Mouse (Mus musculus) cortical plate, adult 2 months (tissue): Measurements from ENCODE around the gene Tspan4. TPM values are rescaled to one million over a fixed set of nuclear protein-coding genes. Genes with fewer than 3 reads are reported as not detected.

ENCODE experiments used
- H3K27ac ChIP-seq: fragments of 200-500 bp; 2 replicates; pipeline ENCODE4 v1.5.1; 2012; ENCODE audit warnings: low read length, control low read depth, inconsistent platforms; ENCODE audit not compliant: insufficient read depth
- H3K4me1 ChIP-seq: fragments of 200-500 bp; 2 replicates; pipeline ENCODE4 v1.6.1; 2011; ENCODE audit warnings: low read length; ENCODE audit not compliant: control insufficient read depth, insufficient read depth
- H3K4me3 ChIP-seq: fragments of 200-500 bp; 2 replicates; pipeline ENCODE4 v1.5.1; 2011; ENCODE audit warnings: mild to moderate bottlenecking, low read length, control low read depth; ENCODE audit not compliant: insufficient read depth
- CTCF ChIP-seq: fragments of 200-500 bp; IDR thresholded peaks from 2 replicates; pipeline ENCODE4 v1.5.1; 2011; ENCODE audit warnings: mild to moderate bottlenecking, control low read depth, low read length; ENCODE audit not compliant: insufficient read depth; ENCODE audit errors: extremely low read depth
- POLR2A ChIP-seq: fragments of 200-500 bp; IDR thresholded peaks from 2 replicates; pipeline ENCODE4 v1.6.1; 2011; ENCODE audit warnings: mild to moderate bottlenecking, low read length, control low read depth; ENCODE audit not compliant: insufficient read depth; ENCODE audit errors: extremely low read depth
- polyA plus RNA-seq: library from polyadenylated mRNA; depleted of rRNA; stranded (reverse); fragments of >200 nt; gene quantifications from 2 replicates; pipeline ENCODE4 v1.2.3, GENCODE M21; 2012; rRNA removed

Tspan4 gene
- polyA plus RNA-seq, 1 experiment = 33.0 TPM

- H3K4me1 ChIP-seq = no peaks in the 10 kb centered on the region
- peak within 1 kb of the TSS; percentile 33 for H3K27ac ChIP-seq
- no peak for TF ChIP-seq CTCF
- peak; percentile 94 for TF ChIP-seq POLR2A
- peak within 1 kb of the TSS; percentile 90 for H3K4me3 ChIP-seq
These were observed 64.7 kb downstream of the Tspan4 start, which contains the start of gene Chid1 for GRCm38 (mm10) chr7:141539556-141540311. TSS of gene Chid1 (minus strand) at chr7:141539857.

- TF ChIP-seq CTCF = no peak
- 0 out of 2 replicates have a peak, but pooled peaks have one; percentile 5 for TF ChIP-seq POLR2A
- Histone ChIP-seq H3K4me3 (peak overlapping the region; percentile 90), H3K27ac (peak overlapping the region; percentile 32), H3K4me1 (no peaks in the 10 kb centered on the region)
These were observed 65.5 kb downstream of the Tspan4 start for GRCm38 (mm10) chr7:141540312-141541081.

- H3K4me1 ChIP-seq = no peaks in the 10 kb centered on the region
- H3K4me3 ChIP-seq = no peak overlapping the region
- H3K27ac ChIP-seq = no peak overlapping the region
- no peak for TF ChIP-seq CTCF
- no peak for TF ChIP-seq POLR2A
These were observed 66.6 kb downstream of the Tspan4 start for GRCm38 (mm10) chr7:141541681-141542080.

GRCm38 (mm10) chr7:141542588-141542987 lies 67.5 kb downstream of the Tspan4 start:
- TF ChIP-seq CTCF = no peak
- no peak for TF ChIP-seq POLR2A
- no peaks in the 10 kb centered on the region for H3K4me1 ChIP-seq
- H3K27ac ChIP-seq = no peak overlapping the region
- no peak overlapping the region for H3K4me3 ChIP-seq

Other genes with a start within 250 kb of the Tspan4 start
- 24.3 and 26.0 TPM in 2 replicates for gene Phrf1, start 246.5 kb upstream of the Tspan4 start, polyA plus RNA-seq
- 6.8 and 7.5 TPM in 2 replicates for gene Irf7, start 208.8 kb upstream of the Tspan4 start, polyA plus RNA-seq
- gene Cdhr5, start 198.5 kb upstream of the Tspan4 start, polyA plus RNA-seq = 0.04 TPM in 1 of 2 replicates, not detected in the other
- 0.27 and 0.38 TPM in 2 replicates for gene Sct, start 196.1 kb upstream of the Tspan4 start, polyA plus RNA-seq
- gene Drd4, start 183.2 kb upstream of the Tspan4 start, polyA plus RNA-seq = 0.42 and 0.50 TPM in 2 replicates
- gene Deaf1, start 147.6 kb upstream of the Tspan4 start, polyA plus RNA-seq = 31.8 and 35.5 TPM in 2 replicates
- gene Tmem80, start 147.5 kb upstream of the Tspan4 start, polyA plus RNA-seq = 56.7 and 59.2 TPM in 2 replicates
- gene Eps8l2, start 136.4 kb upstream of the Tspan4 start, polyA plus RNA-seq = 6.7 and 6.8 TPM in 2 replicates
- gene Taldo1, start 83.0 kb upstream of the Tspan4 start, polyA plus RNA-seq = 182 and 193 TPM in 2 replicates
- 57.0 and 58.9 TPM in 2 replicates for gene Gatd1, start 61.1 kb upstream of the Tspan4 start, polyA plus RNA-seq
- gene Cend1, start 45.7 kb upstream of the Tspan4 start, polyA plus RNA-seq = 228 and 231 TPM in 2 replicates
- gene Slc25a22, start 37.3 kb upstream of the Tspan4 start, polyA plus RNA-seq = 242 and 244 TPM in 2 replicates
- gene Pidd1, start 31.2 kb upstream of the Tspan4 start, polyA plus RNA-seq = 2.7 and 2.8 TPM in 2 replicates
- gene Rplp2, start 27.9 kb upstream of the Tspan4 start, polyA plus RNA-seq = 611 and 653 TPM in 2 replicates
- 31.6 and 32.2 TPM in 2 replicates for gene Pnpla2, start 20.0 kb upstream of the Tspan4 start, polyA plus RNA-seq
- 4.8 and 7.4 TPM in 2 replicates for gene Cracr2b, start 14.1 kb upstream of the Tspan4 start, polyA plus RNA-seq
- 63.5 and 66.0 TPM in 2 replicates for gene Cd151, start 7.8 kb upstream of the Tspan4 start, polyA plus RNA-seq
- 49.3 and 52.1 TPM in 2 replicates for gene Polr2l, start 108 bp upstream of the Tspan4 start, polyA plus RNA-seq
- 43.0 and 48.8 TPM in 2 replicates for gene Chid1, start 64.6 kb downstream of the Tspan4 start, polyA plus RNA-seq
- gene Ap2a2, start 86.9 kb downstream of the Tspan4 start, polyA plus RNA-seq = 70.2 and 75.7 TPM in 2 replicates
- gene Muc6, start 180.1 kb downstream of the Tspan4 start, polyA plus RNA-seq = 0.02 TPM in 1 of 2 replicates, not detected in the other
- gene Muc2, start 215.1 kb downstream of the Tspan4 start, polyA plus RNA-seq = 0.36 and 0.44 TPM in 2 replicates